20 mouse cellular contexts compared by ENCODE assay signal in genomic region chr4:75995841-75996240, GRCm38 (mm10).
"Had no signal": no experiment of that assay in that cellular context is flagged by ENCODE, and none has a peak within 500 bp of the region (broad histone marks: within the 10 kb centered on the region; RNA-seq: fewer than 3 reads in every experiment).

No protein-coding gene starts in this region.

- H3K36me3 ChIP-seq: liver, embryonic 13.5 days; midbrain, embryonic 13.5 days had no signal

- DNase-seq: kidney, adult 11 months; kidney, adult 8-10 months; kidney, postnatal 10 days; kidney, postnatal 36 days; liver, embryonic 13.5 days; lung, adult 2 months; lung, postnatal 14 days; lung, postnatal 4 days; right cerebral cortex, adult 18-20 months; right cerebral cortex, postnatal 14 days; right cerebral cortex, postnatal 4 days; thymus, adult 2 months; thymus, postnatal 14 days; thymus, postnatal 4 days had no signal

- H3K4me1 ChIP-seq: liver, embryonic 13.5 days; midbrain, embryonic 13.5 days had no signal

- H3K4me2 ChIP-seq: kidney, embryonic 15.5 days; liver, embryonic 13.5 days; midbrain, embryonic 13.5 days; neural tube, embryonic 13.5 days had no signal

- H3K4me3 ChIP-seq: kidney, embryonic 15.5 days; liver, embryonic 13.5 days; midbrain, embryonic 13.5 days; myocyte; neural tube, embryonic 13.5 days had no signal

- H3K27ac ChIP-seq: kidney, embryonic 15.5 days; liver, embryonic 13.5 days; midbrain, embryonic 13.5 days; neural tube, embryonic 13.5 days; stomach, postnatal 0 days had no signal

- H3K9ac ChIP-seq: kidney, embryonic 15.5 days; liver, embryonic 13.5 days; midbrain, embryonic 13.5 days; neural tube, embryonic 13.5 days had no signal

- ATAC-seq: midbrain, embryonic 13.5 days; midbrain, embryonic 16.5 days had no signal

- H3K27me3 ChIP-seq: kidney, embryonic 15.5 days; liver, embryonic 13.5 days; midbrain, embryonic 13.5 days; neural tube, embryonic 13.5 days had no signal

- H3K9me3 ChIP-seq: kidney, embryonic 15.5 days; liver, embryonic 13.5 days; midbrain, embryonic 13.5 days; neural tube, embryonic 13.5 days had no signal
